Comparison of ENCODE assay signal across 16 mouse cellular contexts in genomic region chr4:9046030-9046429, GRCm38 (mm10).
DNase-seq lines count a peak whose midpoint lies in the region; TF ChIP-seq lines count a peak whose summit lies in the region.
"Had no signal": no experiment of that assay in that cellular context is flagged by ENCODE, and none has a peak within 500 bp of the region (broad histone marks: within the 10 kb centered on the region; RNA-seq: fewer than 3 reads in every experiment).

No protein-coding gene starts in this region.

- WGBS in heart, adult 2 months = 72% methylated on average over 4 of the region's 4 CpGs

- H3K27ac ChIP-seq in gastrocnemius, adult 2 months = peak overlapping the region; percentile 76
- no peak overlapping the region for H3K27ac ChIP-seq in heart, adult 2 months
- H3K27ac ChIP-seq: embryonic facial prominence, embryonic 15.5 days; forebrain, embryonic 10.5 days; heart, embryonic 13.5 days had no signal

- TF ChIP-seq EP300 in heart, adult 2 months (IDR thresholded peaks at IDR 0.05; ENCODE audit: insufficient read depth, low read depth, low read length) = no peak

- no peaks in the 10 kb centered on the region for H3K27me3 ChIP-seq in heart, adult 2 months (ENCODE audit: control insufficient read depth, insufficient read depth, low read length)
- H3K27me3 ChIP-seq: embryonic facial prominence, embryonic 15.5 days had no signal

- DNase-seq in gastrocnemius, adult 2 months = no peak
- no peak for DNase-seq in gastrocnemius, adult 18-20 months (ENCODE audit: low spot score)
- peak; percentile 30 for DNase-seq in cerebellum, adult 11 months
- peak; percentile 36 for DNase-seq in cerebellum, adult 8-10 months
- DNase-seq in cerebellum, postnatal 14 days = peak; percentile 53 to 58
- DNase-seq in heart, adult 2 months = no peak
- DNase-seq in left cerebral cortex, postnatal 36 days (ENCODE audit: low spot score in 2 of 2) = no peak
- DNase-seq in embryo, embryonic 9.5 days (ENCODE audit: extremely low spot score) = no peak
- DNase-seq: adrenal gland, postnatal 10 days; gastrocnemius, postnatal 25 days; heart, postnatal 36 days; kidney, adult 9 months had no signal

- H3K36me3 ChIP-seq in heart, adult 2 months (ENCODE audit: control insufficient read depth, insufficient read depth, low read length) = no peaks in the 10 kb centered on the region
- H3K36me3 ChIP-seq: embryonic facial prominence, embryonic 15.5 days; forebrain, embryonic 10.5 days; heart, embryonic 13.5 days had no signal

- TF ChIP-seq CTCF in gastrocnemius, adult 2 months (IDR thresholded peaks at IDR 0.05) = no peak
- TF ChIP-seq CTCF in heart, adult 2 months (IDR thresholded peaks at IDR 0.05) = no peak

- no peak for TF ChIP-seq POLR2A in heart, adult 2 months (IDR thresholded peaks at IDR 0.05; ENCODE audit: insufficient read depth, low read depth, low read length)

- H3K9ac ChIP-seq in heart, adult 2 months (ENCODE audit: low read depth, low read length) = no peak overlapping the region
- H3K9ac ChIP-seq: embryonic facial prominence, embryonic 15.5 days; heart, embryonic 13.5 days had no signal

- intact Hi-C loops in gastrocnemius, adult 2 months (cut with DNase I) = no loop called here
- intact Hi-C loops in heart, adult 2 months (cut with DNase I) = no loop called here
- intact Hi-C loops in left cerebral cortex, postnatal 36 days (cut with DNase I) = no loop called here

- H3K4me1 ChIP-seq in heart, adult 2 months (ENCODE audit: control insufficient read depth, insufficient read depth, low read length) = no peaks in the 10 kb centered on the region; the same call in 1 of the 2 replicates
- H3K4me1 ChIP-seq: embryonic facial prominence, embryonic 15.5 days; forebrain, embryonic 10.5 days had no signal

- no peak overlapping the region for H3K4me3 ChIP-seq in gastrocnemius, adult 2 months
- no peak overlapping the region for H3K4me3 ChIP-seq in heart, adult 2 months
- H3K4me3 ChIP-seq: embryonic facial prominence, embryonic 15.5 days; erythroblast, embryonic 14.5 days; forebrain, embryonic 10.5 days; heart, embryonic 13.5 days had no signal

- H3K79me2 ChIP-seq in heart, adult 2 months (replicated peaks; ENCODE audit: control insufficient read depth, insufficient read depth, low read length) = no peaks in the 10 kb centered on the region

Comparison
In these comparisons a context has a peak if more than half of its experiments do, and no peak if none do; other contexts are left out.
1. DNase-seq: peak in cerebellum, adult 11 months (single experiment), cerebellum, adult 8-10 months (single experiment) and cerebellum, postnatal 14 days (2 of 2); none in gastrocnemius, adult 2 months (single experiment), gastrocnemius, adult 18-20 months (single experiment), heart, adult 2 months (0 of 2), left cerebral cortex, postnatal 36 days (0 of 2) and embryo, embryonic 9.5 days (single experiment).